Mouse (Mus musculus): ENCODE data around the gene Gm20918. TPM values are rescaled to one million over a fixed set of nuclear protein-coding genes. Genes with fewer than 3 reads are reported as not detected.

Gene Gm20918
- polyA plus RNA-seq (2012; rRNA removed), result not detected in 2 replicates

GRCm38 (mm10) chrY:5043637-5044036 lies at the start of gene Gm20918:
Gm20918 (plus strand) TSS chrY:5043937.

Other genes starting within 250 kb of the Gm20918 start
- gene Gm21820, start 205.5 kb downstream of the Gm20918 start, polyA plus RNA-seq (2012; rRNA removed), result not detected in 2 replicates

Data from liver, embryonic 14 days (tissue).